Mouse (Mus musculus) limb, embryonic 14.5 days (tissue): Measurements from ENCODE around the gene Gm39115. TPM values are rescaled to one million over a fixed set of nuclear protein-coding genes. Genes with fewer than 3 reads are reported as not detected.
"Not testable (repeated sequence)": the region's sequence is repeated elsewhere in the genome, so short reads cannot be mapped to it uniquely, and the experiment has no call there.

Experiments used
- ATAC-seq: fragments of 200-750 bp; cut with Nextera tagmentation; 2 replicates; pipeline ENCODE4 v1.8.0; 2017; ENCODE audit warnings: low read depth, moderate number of reproducible peaks, moderate TSS enrichment; ENCODE audit not compliant: low FRiP score
- DNase-seq: peaks from one replicate; pipeline ENCODE4 v3.0.0-alpha.2; 2015; ENCODE audit warnings: low spot score
- H3K27ac ChIP-seq: fragments of 300-500 bp; sonication (generic); replicated peaks from 2 replicates; pipeline ENCODE4 v1.5.1; 2014; ENCODE audit warnings: low read depth, mild to moderate bottlenecking, low read length, moderate library complexity, mixed read lengths
- H3K27me3 ChIP-seq: fragments of 300-500 bp; sonication (generic); 2 replicates; pipeline ENCODE4 v1.6.1; 2014; ENCODE audit warnings: low read length, mixed read lengths; ENCODE audit not compliant: control insufficient read depth, insufficient read depth
- H3K36me3 ChIP-seq: fragments of 300-500 bp; sonication (generic); 2 replicates; pipeline ENCODE4 v1.6.1; 2014; ENCODE audit warnings: mild to moderate bottlenecking, low read length, moderate library complexity, mixed read lengths; ENCODE audit not compliant: control insufficient read depth, insufficient read depth
- H3K4me1 ChIP-seq: fragments of 300-500 bp; sonication (generic); 2 replicates; pipeline ENCODE4 v1.6.1; 2014; ENCODE audit warnings: antibody characterized with exemption, low read length, mixed read lengths; ENCODE audit not compliant: control insufficient read depth, insufficient read depth
- H3K4me2 ChIP-seq: fragments of 300-500 bp; sonication (generic); replicated peaks from 2 replicates; pipeline ENCODE4 v1.6.1; 2014; ENCODE audit warnings: low read depth, mild to moderate bottlenecking, low read length, moderate library complexity; ENCODE audit not compliant: severe bottlenecking
- H3K4me3 ChIP-seq: fragments of 300-500 bp; sonication (generic); replicated peaks from 2 replicates; pipeline ENCODE4 v1.5.1; 2014; ENCODE audit warnings: low read length
- H3K9ac ChIP-seq: fragments of 300-500 bp; sonication (generic); 2 replicates; pipeline ENCODE4 v1.6.1; 2014; ENCODE audit warnings: mild to moderate bottlenecking, low read depth, low read length, moderate library complexity; ENCODE audit not compliant: severe bottlenecking
- H3K9me3 ChIP-seq: fragments of 300-500 bp; sonication (generic); 2 replicates; pipeline ENCODE4 v1.6.1; 2016; ENCODE audit warnings: low read length; ENCODE audit not compliant: control insufficient read depth
- POLR2A ChIP-seq: fragments of 200-500 bp; IDR thresholded peaks from 2 replicates; pipeline ENCODE4 v1.8.0; 2012; ENCODE audit warnings: inconsistent platforms, mild to moderate bottlenecking, moderate library complexity, borderline replicate concordance; ENCODE audit not compliant: insufficient read depth, insufficient read length; ENCODE audit errors: extremely low read depth
- whole genome bisulfite sequencing: fragments of 180-500 bp; shearing (Covaris S2); extraction: QIAGEN DNeasy Blood & Tissue Kit; methylation state at CpG from one replicate; pipeline ENCODE4 v1.1.7; 2014; 5-methylcytosine and 5-hydroxymethylcytosine counted together
- polyA plus RNA-seq, 2 experiments: library from polyadenylated mRNA; depleted of rRNA in 1 of 2; stranded (reverse) in 1 of 2; unstranded in 1 of 2; fragments of >200 nt; fragmentation: Nextera tagmentation in 1 of 2; extraction: Ambion mirVana in 1 of 2; gene quantifications; 2 replicates each; pipeline versions ENCODE4 v1.2.1 to v1.2.3; 2012 to 2014

Gene Gm39115
- polyA plus RNA-seq, 2 experiments: not detected

- Histone ChIP-seq H3K9ac (no peak overlapping the region), H3K4me1 (no peaks in the 10 kb centered on the region), H3K4me2 (no peak overlapping the region), H3K9me3 (no peaks in the 10 kb centered on the region), H3K36me3 (no peaks in the 10 kb centered on the region), H3K27me3 (no peaks in the 10 kb centered on the region), H3K27ac (no peak overlapping the region), H3K4me3 (no peak overlapping the region)
- no peak for TF ChIP-seq POLR2A
- ATAC-seq (no peak), DNase-seq (no peak)
- WGBS: 96% methylated on average over 3 of the region's 3 CpGs
Observed at GRCm38 (mm10) chr7:142159366-142159765, 23.5 kb upstream of the Gm39115 start.

DNA sequence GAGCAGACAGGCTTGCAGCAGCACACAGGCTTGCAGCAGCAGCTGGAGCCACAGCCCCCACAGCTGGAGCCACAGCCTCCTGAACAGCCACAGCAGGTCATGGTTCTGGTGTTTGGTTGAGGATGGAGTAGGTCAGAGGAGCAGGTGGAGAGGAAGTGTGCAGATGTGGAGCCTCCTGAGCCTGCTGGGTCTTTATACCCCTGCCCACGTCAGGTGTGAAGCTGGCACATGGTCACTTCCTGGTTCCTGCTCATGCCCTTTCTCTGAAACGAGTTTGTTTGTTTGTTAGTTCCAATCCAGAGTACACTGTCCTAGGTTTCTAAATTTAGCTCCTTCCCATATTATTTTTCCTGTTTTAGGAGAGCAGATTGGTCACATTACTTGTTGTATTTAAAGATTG is 21.2 kb upstream of the Gm39115 start, which contains the start of gene Gm29735:
Gene Gm29735 (minus strand): TSS at position 101 of the 400 bp plus-strand sequence.
- WGBS: 30% methylated on average over 2 of the region's 2 CpGs
- not testable (repeated sequence) for H3K27me3 ChIP-seq, ATAC-seq, H3K27ac ChIP-seq, H3K4me3 ChIP-seq, H3K9me3 ChIP-seq, DNase-seq, H3K4me2 ChIP-seq, H3K9ac ChIP-seq, H3K4me1 ChIP-seq, H3K36me3 ChIP-seq

GRCm38 (mm10) chr7:142155308-142155707 is 19.5 kb upstream of the Gm39115 start:
- Histone ChIP-seq H3K9me3 (no peaks in the 10 kb centered on the region), H3K36me3 (no peaks in the 10 kb centered on the region), H3K4me1 (no peaks in the 10 kb centered on the region), H3K4me2 (no peak overlapping the region), H3K27me3 (no peaks in the 10 kb centered on the region), H3K27ac (no peak overlapping the region), H3K4me3 (no peak overlapping the region), H3K9ac (no peak overlapping the region)
- DNase-seq: no peak
- no peak for ATAC-seq
- 75% methylated on average over 1 of the region's 1 CpGs for WGBS
- no peak for TF ChIP-seq POLR2A

GRCm38 (mm10) chr7:142152191-142152590 is 16.4 kb upstream of the Gm39115 start:
- H3K36me3 ChIP-seq: no peaks in the 10 kb centered on the region
- H3K9ac ChIP-seq: no peak overlapping the region
- H3K4me1 ChIP-seq: no peaks in the 10 kb centered on the region
- no peak overlapping the region for H3K4me2 ChIP-seq
- ATAC-seq (no peak), DNase-seq (no peak)
- no peak overlapping the region for H3K27ac ChIP-seq
- WGBS: 69% methylated on average over 4 of the region's 4 CpGs
- no peak for TF ChIP-seq POLR2A
- no peak overlapping the region for H3K4me3 ChIP-seq
- no peaks in the 10 kb centered on the region for H3K27me3 ChIP-seq
- no peaks in the 10 kb centered on the region for H3K9me3 ChIP-seq

DNA sequence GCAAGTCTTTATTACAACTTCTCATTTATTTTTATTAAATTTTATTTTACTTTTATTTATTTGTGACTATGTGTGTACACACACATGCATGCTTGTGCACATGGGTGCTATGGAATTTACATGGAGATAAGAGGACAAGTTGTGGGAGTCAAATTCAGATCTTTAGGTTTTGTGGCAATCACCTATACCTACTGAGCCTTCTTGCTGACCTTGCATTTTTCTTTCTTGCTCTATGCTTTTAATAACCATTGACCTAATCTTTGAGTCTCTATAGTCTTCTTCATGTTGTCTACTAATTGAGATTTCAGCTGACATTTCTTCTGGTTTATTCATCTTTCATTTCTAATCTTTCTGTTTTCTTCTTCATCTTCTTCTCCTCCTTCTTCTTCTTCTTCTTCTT is 12.8 kb upstream of the Gm39115 start:
- H3K4me3 ChIP-seq: no peak overlapping the region
- no peak for TF ChIP-seq POLR2A
- no peaks in the 10 kb centered on the region for H3K9me3 ChIP-seq
- no peak overlapping the region for H3K9ac ChIP-seq
- no peak overlapping the region for H3K4me2 ChIP-seq
- DNase-seq (no peak), ATAC-seq (no peak)
- no peaks in the 10 kb centered on the region for H3K36me3 ChIP-seq
- H3K27me3 ChIP-seq: no peaks in the 10 kb centered on the region
- no peak overlapping the region for H3K27ac ChIP-seq
- H3K4me1 ChIP-seq: no peaks in the 10 kb centered on the region

DNA sequence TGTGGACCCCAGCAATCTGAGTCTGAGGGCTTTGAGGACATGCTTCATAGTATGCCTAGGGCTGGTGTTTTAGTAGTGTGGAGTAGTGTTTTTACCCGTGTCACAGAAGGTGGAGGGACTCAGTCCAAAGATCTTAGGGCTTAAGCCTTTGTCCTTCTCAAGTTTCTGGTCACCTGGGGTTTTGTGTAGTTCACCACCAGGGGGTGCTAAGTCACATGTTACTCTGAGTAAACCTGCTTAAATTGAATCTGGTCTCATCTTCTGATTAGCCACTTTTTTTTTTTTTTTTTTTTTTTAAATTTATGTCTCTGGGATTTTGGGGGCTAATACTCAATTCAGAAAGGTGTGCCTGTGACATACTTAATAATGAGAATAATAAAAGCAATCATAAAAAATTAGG is 10.2 kb upstream of the Gm39115 start:
- Histone ChIP-seq H3K36me3 (no peaks in the 10 kb centered on the region), H3K4me3 (no peak overlapping the region), H3K27me3 (no peaks in the 10 kb centered on the region), H3K4me1 (no peaks in the 10 kb centered on the region), H3K9me3 (no peaks in the 10 kb centered on the region), H3K9ac (no peak overlapping the region), H3K4me2 (no peak overlapping the region), H3K27ac (no peak overlapping the region)
- TF ChIP-seq POLR2A: no peak
- no peak for ATAC-seq
- DNase-seq: peak; percentile 74
- 5% methylated on average over 1 of the region's 1 CpGs for WGBS
